Mouse (Mus musculus): Measurements from ENCODE around the gene Galk2.

Galk2 gene

DNA sequence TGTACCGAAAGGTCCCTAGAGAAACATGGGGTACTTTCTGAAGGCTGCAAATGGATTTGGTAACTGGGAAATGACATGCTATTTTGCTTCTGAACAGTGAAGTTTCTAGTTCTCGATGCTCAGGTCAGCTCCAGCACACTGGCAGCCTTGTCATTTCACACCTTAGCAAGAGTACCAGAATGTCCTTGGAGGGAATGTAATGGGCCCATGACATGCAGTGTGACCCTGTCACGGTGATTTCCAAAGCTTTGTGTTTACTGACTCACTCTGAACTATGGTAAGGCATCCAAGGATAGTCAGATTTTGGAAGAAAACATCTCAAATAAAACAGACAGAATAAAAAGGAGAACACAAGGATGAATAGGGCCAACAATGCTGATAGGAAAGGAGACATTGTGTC lies 42.5 kb downstream of the Galk2 start:
- DNase-seq, result no peak

- DNase-seq, result no peak
These were observed 47.6 kb downstream of the Galk2 start for GRCm38 (mm10) chr2:125906407-125907066.

DNA sequence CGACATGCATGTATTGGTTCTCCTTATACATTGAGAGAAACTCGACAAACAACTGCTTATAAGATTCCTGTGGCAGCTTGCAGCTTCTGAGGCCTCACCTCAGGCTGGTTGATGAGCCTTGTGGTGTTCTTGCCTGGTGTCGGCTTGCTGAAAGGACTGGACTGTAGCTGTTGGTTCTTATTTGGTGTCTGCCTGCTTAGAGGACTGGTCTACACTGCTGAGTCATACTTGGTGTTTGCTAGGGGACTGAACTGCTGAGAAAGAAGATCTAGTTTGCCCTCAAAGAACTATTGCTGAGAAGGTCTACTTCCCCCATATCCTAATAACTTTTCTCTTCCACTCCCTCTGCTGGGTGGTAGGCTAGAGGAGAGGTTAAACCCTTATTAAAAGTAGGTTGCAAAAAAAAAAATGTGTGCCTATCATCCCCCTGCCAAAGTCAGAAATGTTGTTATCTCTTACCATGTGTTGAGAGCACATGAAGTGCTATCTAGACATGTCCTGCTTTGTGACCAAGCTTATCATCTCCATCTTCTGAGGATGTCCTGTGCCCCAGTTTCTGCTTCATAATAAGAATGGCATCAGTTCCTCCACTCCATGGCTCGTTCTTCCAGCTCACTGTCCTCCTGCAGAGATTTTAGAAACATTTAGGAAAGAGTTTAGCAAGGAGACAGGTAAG lies 48.8 kb downstream of the Galk2 start:
- DNase-seq, result no peak

GRCm38 (mm10) chr2:125914167-125914566 lies 55.3 kb downstream of the Galk2 start:
- no peak for DNase-seq

- no peak for DNase-seq
These were observed 55.8 kb downstream of the Galk2 start for GRCm38 (mm10) chr2:125914713-125915112.

DNA sequence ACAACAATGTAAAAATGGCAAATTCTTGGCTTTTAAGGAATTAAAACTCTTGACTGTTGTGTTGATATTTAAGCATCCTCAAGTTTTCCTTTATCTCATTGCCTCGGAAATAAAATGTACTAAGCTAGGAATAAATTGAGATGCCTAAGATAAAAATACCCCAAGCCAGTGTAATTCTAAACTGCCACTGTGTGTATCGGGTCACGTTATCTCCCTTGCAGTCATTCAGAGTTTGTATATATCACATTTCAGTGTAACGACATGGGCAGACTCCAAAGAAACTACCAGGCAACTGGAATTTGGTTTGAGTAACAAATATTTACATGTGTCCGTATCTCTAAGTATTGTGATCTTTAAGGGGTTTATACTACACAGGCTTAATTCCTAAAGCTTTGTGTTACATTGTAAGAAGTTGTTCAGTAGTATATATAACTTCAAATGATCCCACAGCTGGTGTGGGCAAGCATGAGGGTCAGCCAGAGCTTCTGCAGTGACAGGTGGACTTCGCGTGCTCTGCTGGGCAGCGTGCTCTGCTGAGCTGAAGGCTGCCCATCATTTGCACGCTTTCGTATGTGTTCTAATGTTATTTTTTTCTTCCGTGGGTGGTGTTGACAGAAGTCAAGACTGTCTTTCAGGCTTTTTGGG lies 57.9 kb downstream of the Galk2 start:
- no peak for DNase-seq

DNA sequence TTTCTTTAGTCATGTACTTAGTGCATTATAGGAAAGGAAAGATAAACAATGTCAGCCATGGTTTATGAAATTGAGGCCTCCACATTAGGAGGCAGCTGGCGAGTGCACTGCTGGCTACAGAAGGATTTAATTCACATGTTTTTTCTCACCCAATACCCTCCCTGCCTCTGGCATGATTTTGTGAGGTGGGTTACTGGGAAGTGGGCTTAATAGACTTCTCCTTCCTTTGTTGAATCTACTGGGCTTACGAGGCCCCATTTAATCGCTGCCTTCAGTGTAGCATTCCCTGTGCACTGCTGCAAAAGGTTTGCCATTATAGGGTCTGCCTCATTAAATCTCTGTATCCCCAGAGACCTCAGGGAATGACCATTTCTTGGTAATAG lies 58.4 kb downstream of the Galk2 start:
- no peak for DNase-seq

- no peak for DNase-seq
These were observed 62.4 kb downstream of the Galk2 start for GRCm38 (mm10) chr2:125921273-125921672.

DNA sequence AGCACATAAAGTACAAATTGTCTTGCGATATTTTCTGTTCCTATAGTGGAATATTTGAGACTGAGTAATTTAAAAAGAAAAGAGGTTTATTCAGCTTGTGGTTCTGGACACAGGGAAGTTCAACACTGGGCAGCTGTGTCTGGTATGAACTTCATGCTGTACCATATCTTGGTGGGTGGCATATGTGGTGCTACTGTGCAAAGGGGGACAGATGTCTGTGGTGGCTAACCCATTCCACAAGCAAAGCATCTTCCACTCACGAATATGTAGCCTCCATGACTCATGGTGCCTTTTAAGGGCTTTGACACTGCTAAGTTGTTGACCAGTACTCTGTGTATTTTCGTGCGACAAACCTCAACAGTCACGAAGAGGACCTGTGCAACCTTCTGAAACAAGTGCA lies 63.2 kb downstream of the Galk2 start:
- no peak for DNase-seq

DNA sequence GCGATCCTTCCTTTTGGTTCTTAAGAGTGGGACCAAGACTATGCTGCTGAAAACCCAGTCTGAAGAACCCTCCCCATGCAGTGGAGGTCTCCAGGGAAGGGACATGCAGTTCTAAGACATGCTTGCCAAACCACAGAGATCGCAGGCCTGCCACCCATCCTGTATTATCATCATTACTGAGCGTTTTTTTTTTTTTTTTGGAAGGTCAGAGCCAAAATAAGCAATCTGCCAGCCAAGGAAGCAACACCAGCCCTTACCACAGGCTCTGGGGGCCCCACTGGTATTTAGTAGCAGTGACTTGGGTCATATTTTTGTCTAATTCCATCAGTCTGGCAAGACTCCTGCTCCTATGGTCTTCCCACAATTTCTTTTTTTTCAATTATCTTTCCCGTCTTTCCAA lies 64.0 kb downstream of the Galk2 start:
- DNase-seq, result peak; percentile 9

- no peak for DNase-seq
These were observed 64.4 kb downstream of the Galk2 start for GRCm38 (mm10) chr2:125923346-125923745.

DNA sequence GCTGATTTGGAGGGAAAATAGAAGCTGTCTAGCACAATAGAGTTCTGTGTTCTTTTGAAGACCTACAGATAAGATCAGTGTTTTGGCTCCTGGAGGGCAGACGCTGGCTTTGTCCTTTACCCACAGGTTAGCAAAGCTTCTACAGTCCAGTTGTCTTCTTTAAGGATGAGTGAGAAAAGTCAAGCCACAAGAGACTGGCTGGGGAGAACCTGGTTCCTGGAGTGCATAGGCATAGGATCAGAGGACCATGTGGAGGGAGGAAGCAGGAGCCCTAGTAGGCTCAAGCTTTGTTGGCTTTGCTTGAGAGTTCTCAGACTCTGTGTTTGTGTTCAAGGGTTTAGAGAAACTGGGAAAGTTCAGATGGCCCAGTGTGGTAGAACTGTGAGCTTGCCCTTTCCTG lies 65.6 kb downstream of the Galk2 start:
- no peak for DNase-seq

DNA sequence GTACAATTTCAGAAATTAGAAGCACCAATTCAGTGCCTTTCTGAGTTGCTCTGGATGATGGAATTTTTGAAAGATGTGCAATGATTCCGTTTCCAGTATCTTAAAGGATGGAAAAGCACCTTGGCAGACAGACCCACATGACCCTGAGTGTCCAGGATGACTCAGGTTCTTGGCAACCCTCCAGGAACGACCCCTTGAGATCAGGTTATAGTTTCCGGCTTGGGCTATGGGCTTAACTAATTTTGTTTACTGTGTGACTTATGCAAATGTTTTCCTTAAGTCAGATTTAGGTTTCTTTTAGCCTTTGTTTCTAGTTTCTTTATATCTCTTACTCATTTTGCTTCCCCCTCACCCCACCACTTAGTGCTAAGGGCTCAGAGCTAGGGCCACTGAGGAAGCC lies 66.2 kb downstream of the Galk2 start:
- no peak for DNase-seq

DNA sequence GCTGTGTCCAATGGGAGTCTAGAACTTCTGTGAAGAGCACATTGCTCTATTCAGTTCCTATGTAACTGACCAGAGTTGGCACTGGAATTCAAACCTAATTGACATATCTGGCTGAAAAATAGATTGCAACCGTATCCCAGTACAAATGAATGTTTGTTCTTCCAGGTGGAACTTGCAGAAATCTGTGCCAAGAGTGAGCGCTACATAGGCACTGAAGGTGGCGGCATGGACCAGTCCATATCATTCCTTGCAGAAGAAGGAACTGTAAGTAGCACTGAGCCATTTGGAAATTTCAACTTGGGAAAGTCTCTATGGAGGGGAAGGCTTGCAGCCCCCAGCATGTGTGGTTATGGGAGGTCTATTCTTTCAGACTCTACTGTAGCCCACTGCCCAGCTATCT lies 70.5 kb downstream of the Galk2 start:
- no peak for DNase-seq

DNA sequence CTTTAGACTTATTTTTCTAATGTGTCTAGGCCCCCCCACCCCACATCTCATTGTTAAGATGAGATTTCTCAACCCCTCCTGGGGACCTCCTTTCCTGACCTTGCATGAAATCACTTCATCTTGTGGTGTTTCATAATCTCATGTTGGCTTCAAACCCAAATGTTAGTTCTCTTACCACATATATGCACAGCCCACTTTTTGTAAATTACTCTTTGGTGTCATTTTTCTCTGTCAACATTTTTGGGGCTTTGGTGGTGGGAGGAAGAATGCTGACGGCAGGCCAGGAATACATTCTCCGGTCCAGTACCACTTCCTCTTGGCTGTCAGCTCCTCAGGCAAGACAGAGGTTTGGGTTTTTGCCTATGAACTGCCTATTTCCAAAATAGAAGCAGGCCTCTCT lies 71.0 kb downstream of the Galk2 start:
- DNase-seq, result no peak

DNA sequence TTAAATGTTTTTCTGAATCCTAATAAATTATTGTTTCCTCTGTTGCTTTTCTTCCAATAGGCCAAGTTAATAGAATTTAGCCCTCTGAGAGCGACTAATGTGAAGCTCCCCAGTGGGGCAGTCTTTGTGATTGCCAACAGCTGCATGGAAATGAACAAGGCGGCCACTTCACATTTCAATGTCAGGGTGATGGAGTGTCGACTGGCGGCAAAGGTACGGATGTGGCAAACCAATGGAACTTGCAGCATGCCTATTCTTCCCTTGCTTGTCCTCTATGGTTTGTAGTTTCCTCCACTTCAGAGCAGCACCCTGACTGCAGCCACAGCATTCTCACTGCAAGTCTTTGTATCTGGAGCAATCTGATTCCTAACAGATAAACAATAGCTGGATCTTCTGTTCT lies 72.3 kb downstream of the Galk2 start:
- DNase-seq, result no peak

- DNase-seq, result peak; percentile 15
These were observed 73.8 kb downstream of the Galk2 start for GRCm38 (mm10) chr2:125932734-125933133.

DNA sequence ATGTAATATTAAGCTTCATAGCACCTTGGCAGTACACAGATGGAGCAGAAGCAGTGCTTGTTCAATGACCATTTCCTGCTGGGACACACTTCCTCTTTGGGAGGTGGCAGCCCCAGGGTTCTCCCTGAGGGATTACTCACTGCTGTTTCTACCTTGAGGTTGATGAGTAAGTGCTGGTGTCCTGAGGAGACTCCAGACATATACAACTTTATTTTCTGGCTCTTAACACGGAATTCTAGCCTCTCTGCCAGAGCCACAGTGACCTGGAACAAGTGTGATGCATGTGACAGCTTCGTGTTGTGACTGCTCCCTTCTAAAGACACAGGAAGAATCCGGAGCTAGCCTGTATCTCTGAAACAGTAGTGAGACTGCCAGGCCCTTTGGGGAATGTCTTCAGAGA lies 75.1 kb downstream of the Galk2 start:
- no peak for DNase-seq

DNA sequence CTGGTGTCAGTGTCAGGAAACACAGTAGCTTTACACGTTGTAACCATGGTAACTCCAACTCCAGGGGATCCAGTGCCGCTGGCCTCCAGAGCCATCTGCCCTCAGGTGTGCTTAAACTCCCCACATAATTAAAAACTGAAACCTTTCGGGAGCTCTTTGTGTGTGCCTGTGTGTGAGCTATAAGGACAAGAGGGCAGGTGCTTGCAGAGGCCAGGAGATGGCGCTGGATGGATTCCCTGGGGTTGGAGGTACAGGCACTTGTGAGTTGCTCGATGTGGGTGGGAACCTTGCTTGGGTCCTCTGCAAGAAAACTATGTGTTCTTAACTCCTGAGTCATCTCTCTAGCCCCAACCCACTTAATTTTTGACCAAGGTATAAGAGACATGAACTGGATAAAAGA lies 77.5 kb downstream of the Galk2 start:
- DNase-seq, result no peak

DNA sequence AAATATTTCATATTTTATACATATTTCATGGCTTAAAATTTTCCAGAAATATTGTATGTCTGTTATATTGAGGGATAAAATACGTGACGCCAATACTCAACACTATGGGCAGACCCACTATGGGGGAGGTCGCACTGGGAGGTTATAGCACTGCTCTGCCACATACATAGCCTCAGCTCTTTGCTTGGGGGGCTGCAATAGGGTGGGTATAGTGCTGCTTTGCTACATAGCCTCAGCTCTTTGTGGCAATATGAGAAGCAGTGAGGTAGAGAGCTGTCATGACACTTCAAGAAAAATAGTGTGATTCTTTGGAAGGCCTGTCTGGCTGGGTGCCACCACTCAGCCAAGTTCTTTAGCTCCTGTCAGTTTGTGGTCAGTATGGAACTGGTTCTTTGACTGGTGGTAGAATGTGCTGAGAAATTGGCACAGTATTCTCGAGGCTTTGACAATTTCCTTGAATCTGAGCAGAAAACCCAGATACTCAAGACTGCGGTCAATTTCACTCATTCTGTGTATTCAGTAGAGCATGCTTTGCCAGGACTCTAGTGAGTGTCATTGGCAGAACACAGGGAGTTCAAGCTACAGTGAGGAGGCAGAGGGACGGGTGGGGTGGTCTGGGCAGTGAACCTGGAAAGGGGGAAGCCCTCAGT lies 80.2 kb downstream of the Galk2 start:
- DNase-seq, result no peak

GRCm38 (mm10) chr2:125941111-125941785 lies 82.3 kb downstream of the Galk2 start:
- DNase-seq, result no peak

- no peak for DNase-seq
These were observed 84.4 kb downstream of the Galk2 start for GRCm38 (mm10) chr2:125943301-125943700.

- no peak for DNase-seq
These were observed 89.3 kb downstream of the Galk2 start for GRCm38 (mm10) chr2:125948195-125948594.
